Mouse (Mus musculus) cerebellum, adult 2 months (tissue): ENCODE results near the gene Spns3.
A peak's percentile ranks its signal among the peaks of the same experiment; 100 is the strongest.

Experiments used
- CTCF ChIP-seq: fragments of 200-500 bp; IDR thresholded peaks from 2 replicates; pipeline ENCODE4 v1.5.1; 2011; ENCODE audit warnings: low read depth, mild to moderate bottlenecking, control low read depth, low read length, moderate library complexity, borderline replicate concordance; ENCODE audit not compliant: insufficient read depth
- POLR2A ChIP-seq: fragments of 200-500 bp; IDR thresholded peaks from 2 replicates; pipeline ENCODE4 v1.6.1; 2011; ENCODE audit warnings: low read length, control low read depth, borderline replicate concordance; ENCODE audit not compliant: insufficient read depth

DNA sequence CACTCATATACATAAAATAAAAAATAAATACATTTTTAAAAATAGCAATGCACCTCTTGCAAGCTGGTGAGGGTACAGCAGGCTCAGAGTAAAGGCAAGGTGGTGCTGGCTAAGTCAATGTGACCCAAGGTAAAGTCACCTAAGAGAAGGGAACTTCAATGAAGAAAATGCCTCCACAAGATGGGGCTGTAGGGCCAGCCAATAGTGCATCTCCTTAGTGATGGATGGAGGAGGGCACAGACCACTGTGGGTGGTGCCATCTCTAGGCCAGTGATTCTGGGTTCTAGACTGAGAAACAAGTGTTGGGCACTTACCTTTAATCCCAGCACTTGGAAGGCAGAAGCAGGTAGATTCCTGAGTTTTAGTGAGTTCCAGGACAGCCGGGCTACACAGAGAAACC lies 23.5 kb upstream of the Spns3 start:
- peak; percentile 25; the same call in 1 of the 2 replicates for TF ChIP-seq CTCF
- TF ChIP-seq POLR2A, result no peak
